Mouse (Mus musculus) heart, embryonic 13.5 days (tissue): ENCODE measurements around the gene Uqcrq. TPM values are rescaled to one million over a fixed set of nuclear protein-coding genes. Genes with fewer than 3 reads are reported as not detected.
A peak's percentile ranks its signal among the peaks of the same experiment; 100 is the strongest.

ENCODE experiments used
- ATAC-seq: fragments of 200-750 bp; cut with Nextera tagmentation; 2 replicates; pipeline ENCODE4 v1.8.0; 2017; ENCODE audit warnings: moderate TSS enrichment; ENCODE audit not compliant: insufficient number of reproducible peaks, low FRiP score, low TSS enrichment; ENCODE audit errors: extremely low read depth
- H3K27ac ChIP-seq: fragments of 300-500 bp; sonication (generic); replicated peaks from 2 replicates; pipeline ENCODE4 v1.5.1; 2015; ENCODE audit warnings: moderate library complexity, mild to moderate bottlenecking, inconsistent platforms
- H3K27me3 ChIP-seq: fragments of 300-500 bp; sonication (generic); replicated peaks from 2 replicates; pipeline ENCODE4 v1.6.1; 2015; ENCODE audit warnings: mild to moderate bottlenecking, inconsistent platforms
- H3K36me3 ChIP-seq: fragments of 300-500 bp; sonication (generic); 2 replicates; pipeline ENCODE4 v1.6.1; 2015; ENCODE audit warnings: mild to moderate bottlenecking, inconsistent platforms
- H3K4me1 ChIP-seq: fragments of 300-500 bp; sonication (generic); 2 replicates; pipeline ENCODE4 v1.6.1; 2015; ENCODE audit warnings: inconsistent platforms
- H3K4me2 ChIP-seq: fragments of 300-500 bp; sonication (generic); 2 replicates; pipeline ENCODE4 v1.6.1; 2015; ENCODE audit warnings: inconsistent platforms, mild to moderate bottlenecking, moderate library complexity
- H3K4me3 ChIP-seq: fragments of 300-500 bp; sonication (generic); 2 replicates; pipeline ENCODE4 v1.5.1; 2015; ENCODE audit warnings: moderate library complexity, mild to moderate bottlenecking, inconsistent platforms
- H3K9ac ChIP-seq: fragments of 300-500 bp; sonication (generic); 2 replicates; pipeline ENCODE4 v1.6.1; 2015; ENCODE audit warnings: inconsistent platforms, mild to moderate bottlenecking, moderate library complexity
- H3K9me3 ChIP-seq: fragments of 300-500 bp; sonication (generic); 2 replicates; pipeline ENCODE4 v1.6.1; 2016; ENCODE audit warnings: inconsistent platforms
- WGBS: fragments of 180-500 bp; shearing (Covaris S2); methylation state at CpG from one replicate; pipeline ENCODE4 v1.1.7; 2015; ENCODE audit warnings: mixed read lengths; 5-methylcytosine and 5-hydroxymethylcytosine counted together
- polyA plus RNA-seq: library from polyadenylated mRNA; unstranded; fragments of >200 nt; fragmentation: Nextera tagmentation; extraction: Ambion mirVana; gene quantifications from 2 replicates; pipeline ENCODE4 v1.2.1, GENCODE M21; 2015

Uqcrq gene
- polyA plus RNA-seq, 1 experiment from 2014 or later = 1,048 TPM

DNA sequence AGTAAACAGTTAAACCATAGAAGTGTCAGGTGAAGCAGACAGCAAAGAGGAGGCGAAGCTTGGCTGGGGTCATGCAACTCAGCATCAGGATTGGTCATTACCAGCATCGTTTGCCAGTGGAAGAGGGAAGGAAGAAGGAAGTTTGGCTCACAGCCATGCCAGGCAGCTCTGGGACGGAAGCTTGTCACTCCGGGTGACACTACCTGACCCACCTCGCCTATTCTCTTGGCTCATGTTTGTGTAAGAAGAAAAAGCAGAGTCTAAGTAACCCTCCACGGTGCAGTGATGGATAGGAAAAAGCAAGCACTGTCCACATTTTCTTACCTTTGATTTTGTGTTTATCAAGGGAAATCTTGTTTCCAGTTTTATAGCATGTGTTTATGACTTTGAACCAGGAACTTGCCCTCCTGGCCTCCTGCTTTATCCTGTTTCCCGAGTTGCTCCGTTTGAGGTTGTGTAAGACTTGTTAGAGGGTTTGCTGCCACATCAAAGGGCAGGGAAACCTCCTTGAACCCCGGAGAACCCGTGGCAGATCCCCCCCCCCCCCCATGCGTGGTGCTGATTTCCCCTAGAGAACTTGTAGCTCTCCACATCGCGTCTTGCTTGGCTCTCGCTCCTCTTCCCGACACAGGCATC is 19.6 kb upstream of the Uqcrq start:
- Histone ChIP-seq H3K36me3 (no peaks in the 10 kb centered on the region), H3K27ac (no peak overlapping the region), H3K4me1 (peaks cover 23% of the 10 kb centered on the region), H3K9me3 (no peaks in the 10 kb centered on the region), H3K4me2 (no peak overlapping the region), H3K27me3 (peaks cover 5% of the 10 kb centered on the region; the same call in 1 of the 2 replicates), H3K9ac (no peak overlapping the region), H3K4me3 (no peak overlapping the region)
- 32% methylated on average over 15 of the region's 15 CpGs for WGBS
- no peak for ATAC-seq

DNA sequence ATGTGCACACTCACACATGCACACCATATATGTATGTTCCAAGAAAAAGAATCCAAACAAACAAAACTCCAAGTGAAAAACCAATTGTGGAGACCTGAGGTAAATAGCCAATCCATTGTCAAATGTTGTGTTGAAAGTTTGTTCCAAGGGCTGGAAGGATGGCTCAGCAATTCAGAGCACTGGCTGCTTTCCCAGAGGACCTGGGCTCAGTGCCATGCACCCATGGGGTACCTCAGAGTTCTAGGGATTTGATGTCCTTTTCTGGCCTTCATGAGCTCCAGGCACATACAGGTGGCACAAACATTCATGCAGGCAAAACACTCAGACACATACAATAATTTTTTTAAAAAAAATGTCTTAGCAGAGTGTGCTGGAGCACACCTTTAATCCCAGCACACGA is 17.9 kb upstream of the Uqcrq start:
- H3K27me3 ChIP-seq = peaks cover 5% of the 10 kb centered on the region; the same call in 1 of the 2 replicates
- no peaks in the 10 kb centered on the region for H3K9me3 ChIP-seq
- H3K9ac ChIP-seq = no peak overlapping the region
- no peak overlapping the region for H3K27ac ChIP-seq
- H3K4me3 ChIP-seq = no peak overlapping the region
- 74% methylated on average over 1 of the region's 1 CpGs for WGBS
- no peak overlapping the region for H3K4me2 ChIP-seq
- H3K36me3 ChIP-seq = no peaks in the 10 kb centered on the region
- no peak for ATAC-seq
- peaks cover 23% of the 10 kb centered on the region for H3K4me1 ChIP-seq

DNA sequence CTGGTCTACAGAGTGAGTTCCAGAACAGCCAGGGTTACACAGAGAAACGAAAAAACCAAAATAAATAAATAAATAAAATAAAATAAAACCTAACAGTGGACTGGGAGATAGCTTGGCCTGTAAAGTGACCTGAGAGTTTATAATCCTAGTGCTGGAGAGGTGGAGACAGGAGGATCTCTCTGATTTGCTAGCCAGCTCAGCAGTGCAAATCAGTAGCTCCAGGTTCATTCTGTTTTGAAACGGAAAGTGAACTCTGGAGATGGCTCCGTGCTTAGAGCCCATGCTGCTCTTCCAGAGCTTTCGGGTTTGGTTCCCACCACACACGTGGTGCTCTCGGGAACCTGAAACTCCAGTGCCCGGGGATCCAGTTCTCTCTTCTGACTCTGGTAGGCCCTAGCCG is 17.4 kb upstream of the Uqcrq start:
- Histone ChIP-seq H3K4me1 (peaks cover 23% of the 10 kb centered on the region), H3K9me3 (no peaks in the 10 kb centered on the region), H3K27ac (no peak overlapping the region), H3K9ac (no peak overlapping the region), H3K27me3 (peaks cover 5% of the 10 kb centered on the region; the same call in 1 of the 2 replicates), H3K36me3 (no peaks in the 10 kb centered on the region), H3K4me3 (no peak overlapping the region), H3K4me2 (no peak overlapping the region)
- no peak for ATAC-seq
- WGBS = 87% methylated on average over 8 of the region's 8 CpGs

DNA sequence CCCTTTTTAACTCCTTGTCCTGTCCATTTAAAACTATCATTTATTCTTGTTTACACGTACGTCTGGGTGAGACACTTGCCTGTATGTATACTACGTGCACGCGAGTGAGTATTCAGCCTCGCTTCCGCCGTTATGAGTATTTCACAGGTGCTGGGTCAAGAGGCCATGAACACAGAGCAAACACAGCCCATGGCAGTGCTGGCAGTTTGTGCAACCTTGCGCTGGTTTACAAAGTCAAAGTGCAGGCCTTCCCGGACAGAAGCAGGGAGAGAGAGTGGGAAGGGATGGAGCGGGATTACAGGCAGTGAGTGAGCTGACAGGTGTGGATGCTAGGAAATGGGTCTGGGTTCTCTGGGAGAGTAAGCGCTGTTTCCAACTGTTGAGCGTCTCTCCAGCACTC is 15.6 kb upstream of the Uqcrq start:
- Histone ChIP-seq H3K9me3 (no peaks in the 10 kb centered on the region), H3K4me1 (peaks cover 34% of the 10 kb centered on the region), H3K36me3 (no peaks in the 10 kb centered on the region), H3K27me3 (peaks cover 5% of the 10 kb centered on the region; the same call in 1 of the 2 replicates), H3K27ac (no peak overlapping the region), H3K9ac (no peak overlapping the region), H3K4me3 (no peak overlapping the region), H3K4me2 (no peak overlapping the region)
- ATAC-seq = no peak
- WGBS = 82% methylated on average over 13 of the region's 13 CpGs

DNA sequence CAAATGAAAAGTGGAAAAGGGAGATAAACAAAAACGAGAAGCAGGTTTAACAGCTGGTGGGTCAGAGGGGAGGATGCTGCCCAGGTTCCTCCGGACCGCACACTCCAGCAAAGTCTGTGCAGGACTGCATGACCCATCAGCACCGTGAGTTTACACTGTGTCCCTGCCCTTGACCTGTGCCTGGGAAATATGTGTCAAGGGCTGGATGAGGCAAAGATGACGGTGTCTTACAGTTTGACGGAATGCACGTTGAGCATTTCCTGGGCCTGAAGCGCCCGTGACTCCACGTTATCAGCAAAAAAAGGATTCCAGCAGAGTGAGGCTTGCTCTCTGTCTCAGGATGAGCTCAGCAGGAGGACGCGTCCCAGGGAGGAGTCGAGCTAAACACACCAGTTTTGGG is 14.9 kb upstream of the Uqcrq start:
- Histone ChIP-seq H3K9me3 (no peaks in the 10 kb centered on the region), H3K27ac (no peak overlapping the region), H3K4me1 (peaks cover 28% of the 10 kb centered on the region), H3K27me3 (peaks cover 2% of the 10 kb centered on the region; the same call in 1 of the 2 replicates), H3K36me3 (no peaks in the 10 kb centered on the region), H3K9ac (no peak overlapping the region), H3K4me3 (no peak overlapping the region), H3K4me2 (no peak overlapping the region)
- no peak for ATAC-seq
- WGBS = 32% methylated on average over 13 of the region's 13 CpGs

DNA sequence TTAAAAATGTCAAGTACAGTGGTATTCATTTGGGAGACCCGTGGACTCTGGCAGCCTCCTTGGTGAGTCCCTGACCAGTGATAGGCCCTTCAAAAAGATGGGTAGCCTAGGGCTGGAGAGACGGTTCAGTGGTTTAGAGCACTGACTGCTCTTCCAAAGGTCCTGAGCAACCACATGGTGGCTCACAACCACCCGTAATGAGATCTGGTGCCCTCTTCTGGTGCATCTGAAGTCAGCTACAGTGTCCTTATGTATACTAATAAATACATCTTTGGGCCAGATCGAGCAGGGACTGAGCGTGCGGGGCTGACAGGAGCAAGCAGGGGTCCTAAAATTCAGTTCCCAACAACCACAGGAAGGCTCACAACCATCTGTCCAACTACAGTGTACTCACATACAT is 13.2 kb upstream of the Uqcrq start:
- Histone ChIP-seq H3K36me3 (no peaks in the 10 kb centered on the region), H3K27ac (no peak overlapping the region), H3K9ac (no peak overlapping the region), H3K4me2 (no peak overlapping the region), H3K4me1 (peaks cover 20% of the 10 kb centered on the region), H3K4me3 (no peak overlapping the region), H3K27me3 (no peaks in the 10 kb centered on the region), H3K9me3 (no peaks in the 10 kb centered on the region)
- 45% methylated on average over 6 of the region's 6 CpGs for WGBS
- no peak for ATAC-seq

DNA sequence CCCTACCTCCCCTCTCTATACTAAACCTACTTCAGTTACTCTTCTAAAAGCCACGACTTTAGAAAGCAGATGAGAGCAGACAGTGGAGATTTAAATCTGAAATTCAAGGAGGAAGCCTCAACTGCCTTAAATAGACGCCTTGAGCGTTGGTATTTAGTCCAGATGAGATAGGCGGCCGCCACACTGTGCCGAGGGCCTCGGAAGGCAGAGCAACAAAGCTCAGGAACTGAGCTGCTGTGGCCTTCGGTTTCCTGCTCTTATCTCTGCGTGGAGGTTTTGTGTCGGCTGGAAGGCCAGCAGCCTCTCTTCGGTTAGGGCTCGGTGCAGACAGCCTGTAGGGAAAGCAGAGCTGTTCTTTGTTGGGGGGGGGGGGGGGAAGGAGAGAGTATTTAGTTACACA is 11.3 kb upstream of the Uqcrq start:
- ATAC-seq = no peak
- Histone ChIP-seq H3K36me3 (no peaks in the 10 kb centered on the region), H3K4me2 (peak overlapping the region; percentile 44), H3K9ac (peak overlapping the region; percentile 72), H3K27me3 (no peaks in the 10 kb centered on the region), H3K4me1 (peaks cover 17% of the 10 kb centered on the region), H3K27ac (peak overlapping the region; percentile 92), H3K9me3 (no peaks in the 10 kb centered on the region), H3K4me3 (no peak overlapping the region)
- WGBS = 3% methylated on average over 12 of the region's 12 CpGs

DNA sequence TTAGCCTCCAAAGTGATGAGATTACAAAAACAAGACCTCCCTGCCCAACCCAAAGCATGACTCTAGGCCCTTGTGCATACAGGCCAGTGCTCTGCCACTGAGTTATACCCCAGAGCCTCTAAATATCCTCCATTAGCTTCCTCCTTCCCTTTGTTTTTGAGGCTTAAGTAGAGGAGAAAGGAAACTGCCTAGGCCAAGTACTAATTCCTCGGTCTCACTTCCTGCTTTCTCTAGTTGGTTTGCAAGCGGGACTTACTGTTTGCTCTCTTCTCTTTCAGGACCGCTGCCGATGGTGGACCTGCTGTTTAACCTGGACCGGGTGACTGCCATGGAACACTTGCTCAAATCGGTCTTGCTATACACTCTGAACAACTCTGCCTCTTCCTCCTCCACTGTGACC is 5.7 kb upstream of the Uqcrq start:
- Histone ChIP-seq H3K4me2 (no peak overlapping the region), H3K9me3 (no peaks in the 10 kb centered on the region), H3K27ac (no peak overlapping the region), H3K36me3 (no peaks in the 10 kb centered on the region), H3K4me3 (no peak overlapping the region), H3K27me3 (no peaks in the 10 kb centered on the region), H3K4me1 (peaks cover 10% of the 10 kb centered on the region), H3K9ac (no peak overlapping the region)
- no peak for ATAC-seq
- WGBS = 76% methylated on average over 6 of the region's 6 CpGs

DNA sequence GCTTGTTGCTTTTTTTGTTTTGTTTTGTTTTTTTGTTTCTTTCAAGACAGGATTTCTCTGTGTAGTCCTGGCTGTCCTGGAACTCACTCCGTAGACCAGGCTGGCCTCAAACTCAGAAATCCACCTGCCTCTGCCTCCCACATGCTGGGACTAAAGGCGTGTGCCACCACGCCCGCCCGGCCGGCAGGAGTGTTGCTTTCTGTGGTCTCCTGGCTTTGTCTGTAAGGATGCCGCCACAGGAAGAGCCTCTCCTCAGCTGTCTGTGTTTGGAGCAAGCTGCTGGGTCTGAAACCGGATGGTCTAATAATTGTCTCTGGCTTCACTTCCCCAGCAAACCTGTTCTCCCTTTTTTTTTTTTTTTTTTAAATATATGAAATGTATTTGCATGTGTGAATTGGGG is 4.9 kb upstream of the Uqcrq start:
- ATAC-seq = no peak
- Histone ChIP-seq H3K27me3 (no peaks in the 10 kb centered on the region), H3K36me3 (no peaks in the 10 kb centered on the region), H3K9ac (no peak overlapping the region), H3K9me3 (no peaks in the 10 kb centered on the region), H3K4me1 (peaks cover 11% of the 10 kb centered on the region), H3K4me2 (no peak overlapping the region), H3K27ac (no peak overlapping the region), H3K4me3 (no peak overlapping the region)
- whole genome bisulfite sequencing = 68% methylated on average over 8 of the region's 8 CpGs

DNA sequence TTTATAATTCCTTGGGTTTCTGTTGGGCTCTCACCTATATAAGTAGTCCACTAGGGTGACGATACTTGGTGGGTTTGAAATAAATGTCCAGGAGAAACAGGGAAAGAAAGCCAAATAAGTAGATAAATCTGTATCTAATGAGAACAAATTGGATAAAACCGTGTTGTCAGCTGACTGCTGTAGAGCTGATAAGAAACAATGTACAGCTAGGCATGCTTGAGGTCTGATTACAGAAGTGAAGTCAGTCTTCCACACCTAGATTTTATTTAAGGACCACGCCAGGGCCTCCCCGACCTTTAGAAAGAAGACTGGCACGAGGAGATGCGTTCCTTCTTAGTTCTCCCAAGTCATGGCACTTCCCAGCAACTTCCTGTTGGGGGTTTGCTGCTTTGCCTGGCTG is 2.4 kb upstream of the Uqcrq start:
- H3K9me3 ChIP-seq = no peaks in the 10 kb centered on the region
- ATAC-seq = no peak
- H3K27ac ChIP-seq = no peak overlapping the region
- H3K9ac ChIP-seq = no peak overlapping the region
- no peak overlapping the region for H3K4me3 ChIP-seq
- H3K27me3 ChIP-seq = no peaks in the 10 kb centered on the region
- WGBS = 30% methylated on average over 6 of the region's 6 CpGs
- H3K4me1 ChIP-seq = peaks cover 22% of the 10 kb centered on the region
- peaks cover 13% of the 10 kb centered on the region for H3K36me3 ChIP-seq
- no peak overlapping the region for H3K4me2 ChIP-seq

DNA sequence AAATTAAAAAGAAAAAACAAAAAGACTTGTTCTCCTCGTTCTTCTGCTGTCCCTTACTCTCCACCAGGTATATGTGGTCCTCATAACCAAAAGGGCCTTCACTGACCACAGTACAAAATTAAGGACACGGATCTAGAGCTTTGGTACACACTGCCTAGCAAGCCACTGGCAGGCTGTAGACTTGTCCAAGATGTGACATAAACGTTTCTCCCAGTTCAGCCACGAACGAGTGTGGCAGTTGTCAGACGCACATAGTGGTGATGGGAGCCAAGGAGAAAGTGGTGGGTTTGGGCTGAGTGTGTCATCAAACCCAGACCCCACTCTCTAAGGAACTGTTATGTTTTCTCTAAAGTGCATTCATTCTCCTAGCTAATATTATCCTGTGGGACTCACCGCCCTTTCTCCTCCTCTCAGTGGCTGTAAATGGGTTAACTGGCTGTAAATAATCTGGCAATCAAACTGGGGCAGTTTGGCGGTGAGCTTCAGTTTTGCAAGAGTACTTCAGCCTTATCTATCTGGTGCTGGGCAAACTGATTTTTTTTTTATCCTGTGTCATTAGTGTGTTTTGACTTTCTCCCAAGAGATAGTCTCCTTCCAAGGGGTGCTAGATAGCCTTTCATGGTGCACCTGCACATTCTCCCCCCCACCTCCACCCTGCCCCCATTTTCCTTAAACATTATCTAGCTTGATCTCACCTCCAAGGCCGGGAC is 871 bp upstream of the Uqcrq start:
- ATAC-seq = no peak
- WGBS = 13% methylated on average over 9 of the region's 9 CpGs
- Histone ChIP-seq H3K36me3 (peaks cover 16% of the 10 kb centered on the region), H3K9ac (peak overlapping the region; percentile 94), H3K4me3 (peak overlapping the region; percentile 69), H3K4me2 (peak overlapping the region; percentile 74), H3K27ac (peak overlapping the region; percentile 81), H3K9me3 (no peaks in the 10 kb centered on the region), H3K27me3 (no peaks in the 10 kb centered on the region), H3K4me1 (peaks cover 22% of the 10 kb centered on the region)

DNA sequence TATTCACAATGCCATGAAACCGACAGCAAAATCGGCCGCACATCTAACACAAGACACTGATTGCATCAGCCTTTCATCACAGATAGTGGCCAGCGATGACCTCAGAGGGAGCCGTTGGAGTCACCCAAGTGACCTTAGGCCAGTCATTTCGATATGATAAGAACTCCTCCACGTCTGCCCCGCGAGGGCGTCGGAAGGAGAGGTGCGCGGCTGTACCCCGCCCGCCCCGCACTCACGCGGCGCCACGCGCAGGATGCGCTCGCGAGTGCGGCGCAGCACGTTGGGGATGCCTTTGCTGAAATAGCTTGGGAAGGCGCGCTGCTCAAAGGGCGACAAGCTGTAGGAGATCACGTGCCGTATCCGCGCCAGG is 346 bp downstream of the Uqcrq start:
- under 1% methylated on average over 34 of the region's 34 CpGs for WGBS
- peak overlapping the region; percentile 94 for H3K9ac ChIP-seq
- H3K4me2 ChIP-seq = peak overlapping the region; percentile 74
- 0 out of 2 replicates have a peak, but pooled peaks have one; percentile 18 for ATAC-seq
- H3K27ac ChIP-seq = peak overlapping the region; percentile 88
- H3K27me3 ChIP-seq = no peaks in the 10 kb centered on the region
- H3K36me3 ChIP-seq = peaks cover 16% of the 10 kb centered on the region
- H3K9me3 ChIP-seq = no peaks in the 10 kb centered on the region
- H3K4me3 ChIP-seq = peak overlapping the region; percentile 69
- peaks cover 26% of the 10 kb centered on the region for H3K4me1 ChIP-seq
